ENCODE assay signal across 8 mouse cellular contexts in genomic region chr2:127182598-127183381, GRCm38 (mm10). TPM values are rescaled to one million over a fixed set of nuclear protein-coding genes. Genes with fewer than 3 reads are reported as not detected.
DNase-seq lines count a peak whose midpoint lies in the region; ATAC-seq and TF ChIP-seq lines count a peak whose summit lies in the region.

No protein-coding gene starts in this region.

- no peaks in the 10 kb centered on the region for H3K36me3 ChIP-seq in embryonic facial prominence, embryonic 15.5 days
- H3K36me3 ChIP-seq in heart, adult 2 months (ENCODE audit: control insufficient read depth, insufficient read depth, low read length) = no peaks in the 10 kb centered on the region
- no peaks in the 10 kb centered on the region for H3K36me3 ChIP-seq in kidney, adult 2 months (ENCODE audit: control insufficient read depth, insufficient read depth, low read length)
- H3K36me3 ChIP-seq in limb, embryonic 11.5 days (ENCODE audit: control insufficient read depth, insufficient read depth, low read length) = no peaks in the 10 kb centered on the region
- H3K36me3 ChIP-seq in midbrain, embryonic 13.5 days = no peaks in the 10 kb centered on the region

- TF ChIP-seq EP300 in heart, adult 2 months (IDR thresholded peaks at IDR 0.05; ENCODE audit: insufficient read depth, low read depth, low read length) = no peak

- peak overlapping the region; percentile 67 for H3K4me3 ChIP-seq in bone marrow macrophage, adult 2 months (ENCODE audit: insufficient read depth, low read length)
- peak overlapping the region; percentile 58 for H3K4me3 ChIP-seq in embryonic facial prominence, embryonic 15.5 days (replicated peaks)
- peak overlapping the region; percentile 73 for H3K4me3 ChIP-seq in heart, adult 2 months
- H3K4me3 ChIP-seq in kidney, adult 2 months (ENCODE audit: insufficient read depth, low read depth, low read length) = peak overlapping the region; percentile 77
- peak overlapping the region; percentile 46 for H3K4me3 ChIP-seq in limb, embryonic 11.5 days (ENCODE audit: low read depth, low read length)
- peak overlapping the region; percentile 62 for H3K4me3 ChIP-seq in midbrain, embryonic 13.5 days (replicated peaks)

- peak overlapping the region; percentile 79 for H3K4me2 ChIP-seq in embryonic facial prominence, embryonic 15.5 days (replicated peaks)
- peak overlapping the region; percentile 75 for H3K4me2 ChIP-seq in limb, embryonic 11.5 days (ENCODE audit: low read depth, severe bottlenecking)
- peak overlapping the region; percentile 74 for H3K4me2 ChIP-seq in midbrain, embryonic 13.5 days (replicated peaks)

- no peaks in the 10 kb centered on the region for H3K27me3 ChIP-seq in embryonic facial prominence, embryonic 15.5 days
- H3K27me3 ChIP-seq in heart, adult 2 months (ENCODE audit: control insufficient read depth, insufficient read depth, low read length) = no peaks in the 10 kb centered on the region
- H3K27me3 ChIP-seq in kidney, adult 2 months (replicated peaks; ENCODE audit: control insufficient read depth, insufficient read depth, low read length) = no peaks in the 10 kb centered on the region
- H3K27me3 ChIP-seq in limb, embryonic 11.5 days (ENCODE audit: control insufficient read depth, insufficient read depth, low read length) = no peaks in the 10 kb centered on the region
- peaks cover 5% of the 10 kb centered on the region; the same call in 1 of the 2 replicates for H3K27me3 ChIP-seq in midbrain, embryonic 13.5 days

- peak overlapping the region; percentile 58 for H3K9ac ChIP-seq in embryonic facial prominence, embryonic 15.5 days
- peak overlapping the region; percentile 75 for H3K9ac ChIP-seq in heart, adult 2 months (ENCODE audit: low read depth, low read length)
- peak overlapping the region; percentile 85 for H3K9ac ChIP-seq in limb, embryonic 11.5 days (ENCODE audit: low read length)
- H3K9ac ChIP-seq in midbrain, embryonic 13.5 days (replicated peaks) = peak overlapping the region; percentile 84

- peak overlapping the region; percentile 98 for H3K27ac ChIP-seq in bone marrow macrophage, adult 2 months (ENCODE audit: insufficient read depth, low read depth, low read length)
- peak overlapping the region; percentile 88 for H3K27ac ChIP-seq in embryonic facial prominence, embryonic 15.5 days (replicated peaks)
- H3K27ac ChIP-seq in heart, adult 2 months = peak overlapping the region; percentile 88
- peak overlapping the region; percentile 70; the same call in 1 of the 2 replicates for H3K27ac ChIP-seq in kidney, adult 2 months (ENCODE audit: insufficient read depth, low read depth, low read length)
- peak overlapping the region; percentile 64 for H3K27ac ChIP-seq in limb, embryonic 11.5 days (replicated peaks; ENCODE audit: low read depth, low read length)
- H3K27ac ChIP-seq in midbrain, embryonic 13.5 days = peak overlapping the region; percentile 88

- peaks cover 15% of the 10 kb centered on the region for H3K4me1 ChIP-seq in bone marrow macrophage, adult 2 months (ENCODE audit: control insufficient read depth, insufficient read depth, low read length)
- H3K4me1 ChIP-seq in embryonic facial prominence, embryonic 15.5 days = no peaks in the 10 kb centered on the region
- no peaks in the 10 kb centered on the region for H3K4me1 ChIP-seq in heart, adult 2 months (ENCODE audit: control insufficient read depth, insufficient read depth, low read length)
- no peaks in the 10 kb centered on the region for H3K4me1 ChIP-seq in kidney, adult 2 months (ENCODE audit: control insufficient read depth, insufficient read depth, low read length)
- H3K4me1 ChIP-seq in limb, embryonic 11.5 days (ENCODE audit: control insufficient read depth, insufficient read depth, low read length) = no peaks in the 10 kb centered on the region
- peaks cover 7% of the 10 kb centered on the region for H3K4me1 ChIP-seq in midbrain, embryonic 13.5 days (replicated peaks)

- no peak for TF ChIP-seq POLR2A in bone marrow macrophage, adult 2 months (IDR thresholded peaks at IDR 0.05; ENCODE audit: borderline replicate concordance, low read depth, low read length)
- peak; percentile 85 for TF ChIP-seq POLR2A in heart, adult 2 months (IDR thresholded peaks at IDR 0.05; ENCODE audit: insufficient read depth, low read depth, low read length)
- no peak for TF ChIP-seq POLR2A in kidney, adult 2 months (IDR thresholded peaks at IDR 0.05; ENCODE audit: low read depth, low read length)

- peak; percentile 77 for DNase-seq in 3T3-L1 (ENCODE audit: low read depth, low spot score)
- peak; percentile 77 to 89 for DNase-seq in heart, adult 2 months
- DNase-seq in kidney, adult 2 months = peak; percentile 95
- peak; percentile 76 for DNase-seq in limb, embryonic 11.5 days (ENCODE audit: low spot score)
- peak; percentile 64 for DNase-seq in spleen, adult 12 weeks (ENCODE audit: low spot score)

- WGBS in embryonic facial prominence, embryonic 15.5 days = 2% methylated on average over 17 of the region's 17 CpGs
- WGBS in heart, adult 2 months = 2% methylated on average over 17 of the region's 17 CpGs
- 3% methylated on average over 17 of the region's 17 CpGs for WGBS in kidney, adult 2 months
- WGBS in limb, embryonic 11.5 days = 3% methylated on average over 17 of the region's 17 CpGs
- 2% methylated on average over 17 of the region's 17 CpGs for WGBS in midbrain, embryonic 13.5 days

- intact Hi-C loops in heart, adult 2 months (cut with DNase I) = loop anchor here (2.0 kb wide), 1 partner anchor 26 kb away; the partner anchor contains the start of genes 1810024B03Rik and Snrnp200

- H3K9me3 ChIP-seq in embryonic facial prominence, embryonic 15.5 days (replicated peaks) = no peaks in the 10 kb centered on the region
- H3K9me3 ChIP-seq in limb, embryonic 11.5 days (ENCODE audit: control insufficient read depth, low read length) = no peaks in the 10 kb centered on the region
- no peaks in the 10 kb centered on the region for H3K9me3 ChIP-seq in midbrain, embryonic 13.5 days

- no peaks in the 10 kb centered on the region for H3K79me2 ChIP-seq in heart, adult 2 months (replicated peaks; ENCODE audit: control insufficient read depth, insufficient read depth, low read length)

- ATAC-seq in embryonic facial prominence, embryonic 15.5 days (ENCODE audit: insufficient number of reproducible peaks, low FRiP score, low TSS enrichment, low read depth) = peak; percentile 99
- peak; percentile 97 for ATAC-seq in limb, embryonic 11.5 days (ENCODE audit: insufficient number of reproducible peaks, low FRiP score, low TSS enrichment, low read depth)
- ATAC-seq in midbrain, embryonic 13.5 days = peak; percentile 100

- no peak for TF ChIP-seq CTCF in bone marrow macrophage, adult 2 months (IDR thresholded peaks at IDR 0.05; ENCODE audit: low read depth, low read length)
- TF ChIP-seq CTCF in heart, adult 2 months (IDR thresholded peaks at IDR 0.05) = no peak
- no peak for TF ChIP-seq CTCF in kidney, adult 2 months (conservative IDR thresholded peaks at IDR 0.05; ENCODE audit: insufficient read depth, insufficient read length, low read depth, low read length)

RNA-seq across cellular contexts. Expression of gene 1810024B03Rik, which starts 25.3 kb away (rescaled TPM):
- polyA plus RNA-seq in bone marrow macrophage, adult 2 months (2012; ENCODE audit: insufficient read depth, insufficient read length, missing spikeins) = 1.9 and 2.0 TPM in 2 replicates
- polyA plus RNA-seq in embryonic facial prominence, embryonic 15.5 days (2015; fragmentation: Nextera tagmentation; extraction: Ambion mirVana) = 1.9 and 2.3 TPM in 2 replicates
- under 1 TPM; 0.36 to 0.60 TPM for total RNA-seq in heart, adult 2 months (2021)
- polyA plus RNA-seq in heart, adult 2 months (2012; rRNA removed) = 0.94 TPM in 2 replicates
- 2.8 TPM in 2 replicates for polyA plus RNA-seq in kidney, adult 2 months (2012; rRNA removed)
- polyA plus RNA-seq in limb, embryonic 11.5 days (2014; fragmentation: Nextera tagmentation; extraction: Ambion mirVana) = 1.9 and 2.1 TPM in 2 replicates
- 1.7 and 1.8 TPM in 2 replicates for polyA plus RNA-seq in midbrain, embryonic 13.5 days (2015; fragmentation: Nextera tagmentation; extraction: Ambion mirVana)

RNA-seq across cellular contexts. Expression of gene Snrnp200, which starts 25.4 kb away (rescaled TPM):
- 34.6 and 44.1 TPM in 2 replicates for polyA plus RNA-seq in bone marrow macrophage, adult 2 months (2012; ENCODE audit: insufficient read depth, insufficient read length, missing spikeins)
- 48.1 and 50.0 TPM in 2 replicates for polyA plus RNA-seq in embryonic facial prominence, embryonic 15.5 days (2015; fragmentation: Nextera tagmentation; extraction: Ambion mirVana)
- 10 to 100 TPM; 59.3 to 69.5 TPM for total RNA-seq in heart, adult 2 months (2021)
- 34.0 and 58.7 TPM in 2 replicates for polyA plus RNA-seq in heart, adult 2 months (2012; rRNA removed)
- 45.9 and 46.8 TPM in 2 replicates for polyA plus RNA-seq in kidney, adult 2 months (2012; rRNA removed)
- polyA plus RNA-seq in limb, embryonic 11.5 days (2014; fragmentation: Nextera tagmentation; extraction: Ambion mirVana) = 100 and 120 TPM in 2 replicates
- polyA plus RNA-seq in midbrain, embryonic 13.5 days (2015; fragmentation: Nextera tagmentation; extraction: Ambion mirVana) = 62.3 and 62.7 TPM in 2 replicates

RNA-seq across cellular contexts. Expression of gene Itpripl1, which starts 39.5 kb away (rescaled TPM):
- 23.8 and 26.6 TPM in 2 replicates for polyA plus RNA-seq in bone marrow macrophage, adult 2 months (2012; ENCODE audit: insufficient read depth, insufficient read length, missing spikeins)
- 27.2 and 27.4 TPM in 2 replicates for polyA plus RNA-seq in embryonic facial prominence, embryonic 15.5 days (2015; fragmentation: Nextera tagmentation; extraction: Ambion mirVana)
- total RNA-seq in heart, adult 2 months (2021) = 10 to 100 TPM; 14.4 to 17.6 TPM
- polyA plus RNA-seq in heart, adult 2 months (2012; rRNA removed) = 7.9 and 11.5 TPM in 2 replicates
- 17.3 and 17.7 TPM in 2 replicates for polyA plus RNA-seq in kidney, adult 2 months (2012; rRNA removed)
- 17.5 and 19.6 TPM in 2 replicates for polyA plus RNA-seq in limb, embryonic 11.5 days (2014; fragmentation: Nextera tagmentation; extraction: Ambion mirVana)
- 8.7 TPM in 2 replicates for polyA plus RNA-seq in midbrain, embryonic 13.5 days (2015; fragmentation: Nextera tagmentation; extraction: Ambion mirVana)

RNA-seq across cellular contexts. Expression of gene Ncaph, which starts 49.0 kb away (rescaled TPM):
- 32.5 and 33.3 TPM in 2 replicates for polyA plus RNA-seq in bone marrow macrophage, adult 2 months (2012; ENCODE audit: insufficient read depth, insufficient read length, missing spikeins)
- polyA plus RNA-seq in embryonic facial prominence, embryonic 15.5 days (2015; fragmentation: Nextera tagmentation; extraction: Ambion mirVana) = 60.2 and 62.2 TPM in 2 replicates
- 1 to 10 TPM in 1 of 2 experiments, under 1 TPM in 1; 0.64 to 1.4 TPM for total RNA-seq in heart, adult 2 months (2021)
- 0.41 and 0.44 TPM in 2 replicates for polyA plus RNA-seq in heart, adult 2 months (2012; rRNA removed)
- polyA plus RNA-seq in kidney, adult 2 months (2012; rRNA removed) = 0.34 and 0.61 TPM in 2 replicates
- 130 and 144 TPM in 2 replicates for polyA plus RNA-seq in limb, embryonic 11.5 days (2014; fragmentation: Nextera tagmentation; extraction: Ambion mirVana)
- polyA plus RNA-seq in midbrain, embryonic 13.5 days (2015; fragmentation: Nextera tagmentation; extraction: Ambion mirVana) = 35.5 and 35.8 TPM in 2 replicates

Comparison
In these comparisons a context has a peak if more than half of its experiments do, and no peak if none do; other contexts are left out.
1. Peak in every context shown above with its lines: DNase-seq, ATAC-seq, H3K4me3 ChIP-seq and H3K27ac ChIP-seq.